Mouse (Mus musculus) bone marrow macrophage, adult 2 months (primary cell): ENCODE measurements at regions not wholly inside any gene's neighbourhood (a gene's known extent, or its start where the extent isn't known, plus 50 kb on each side); places are given as distances from the start of the nearest gene placed in this dataset.

Experiments
- CTCF ChIP-seq: IDR thresholded peaks from 2 replicates; pipeline ENCODE4 v1.5.1; 2012; ENCODE audit warnings: low read depth, mild to moderate bottlenecking, low read length, moderate library complexity
- POLR2A ChIP-seq: IDR thresholded peaks from 2 replicates; pipeline ENCODE4 v1.6.1; 2012; ENCODE audit warnings: mild to moderate bottlenecking, low read depth, low read length, borderline replicate concordance

- TF ChIP-seq CTCF (no peak), POLR2A (no peak)
Observed at GRCm38 (mm10) chr10:17260615-17261014, 462.4 kb upstream of the Cited2 start.
